Mouse (Mus musculus): ENCODE measurements around the gene Olfr1015. TPM values are rescaled to one million over a fixed set of nuclear protein-coding genes. Genes with fewer than 3 reads are reported as not detected.

The Olfr1015 gene
- not detected in 2 replicates for total RNA-seq (2021)
- long read RNA-seq, experiment 1, result 0 reads
- long read RNA-seq, experiment 2, result 0 reads

DNA sequence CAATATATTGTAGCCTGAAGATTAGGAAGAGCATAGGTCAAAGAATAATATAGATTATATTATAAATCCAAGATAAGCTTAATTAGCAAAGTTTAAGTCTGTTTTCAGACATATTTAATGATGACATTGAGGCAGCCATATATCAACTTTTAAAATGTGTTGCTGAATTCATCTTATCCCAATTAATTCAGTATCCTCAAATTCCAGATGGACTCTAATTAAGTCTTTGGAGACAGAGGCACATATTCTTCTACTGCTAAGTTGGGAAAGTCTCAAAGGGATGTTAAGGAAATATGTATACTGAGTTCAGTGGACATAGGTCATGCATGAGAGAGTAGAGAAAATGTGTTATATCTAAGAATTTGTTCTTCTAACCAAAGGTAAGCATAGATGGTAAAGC is at the start of gene Olfr1015:
Gene Olfr1015 (plus strand): TSS at position 301 of the 400 bp plus-strand sequence.
- DNase-seq, result no peak

GRCm38 (mm10) chr2:85753822-85754221 is 28.0 kb upstream of the Olfr1015 start:
- no peak for DNase-seq

- DNase-seq, result no peak
These were observed 19.2 kb upstream of the Olfr1015 start, which contains the start of gene Olfr1012 for GRCm38 (mm10) chr2:85762666-85763065. Gene Olfr1012 (minus strand): TSS chr2:85762766.

DNA sequence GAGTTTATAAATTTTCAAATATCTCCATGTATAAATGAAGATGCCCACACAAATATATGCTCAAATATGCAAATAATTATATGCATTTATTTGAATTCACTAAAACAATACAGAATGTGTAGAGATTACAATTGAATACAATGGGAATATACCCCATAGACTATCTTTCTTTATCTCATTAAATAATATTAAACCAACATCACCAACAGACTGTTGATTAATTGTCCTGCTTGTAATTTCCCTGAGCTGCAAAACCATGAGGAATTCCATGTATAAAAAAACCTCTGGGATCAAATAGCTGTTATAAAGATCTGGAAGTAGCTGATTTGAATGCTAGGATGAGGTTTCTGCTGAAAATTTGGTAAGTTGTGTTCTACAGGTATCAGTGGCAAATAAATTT is 15.0 kb upstream of the Olfr1015 start, which contains the start of gene Olfr1013:
Gene Olfr1013 (plus strand): TSS at position 301 of the 400 bp plus-strand sequence.
- no peak for DNase-seq

DNA sequence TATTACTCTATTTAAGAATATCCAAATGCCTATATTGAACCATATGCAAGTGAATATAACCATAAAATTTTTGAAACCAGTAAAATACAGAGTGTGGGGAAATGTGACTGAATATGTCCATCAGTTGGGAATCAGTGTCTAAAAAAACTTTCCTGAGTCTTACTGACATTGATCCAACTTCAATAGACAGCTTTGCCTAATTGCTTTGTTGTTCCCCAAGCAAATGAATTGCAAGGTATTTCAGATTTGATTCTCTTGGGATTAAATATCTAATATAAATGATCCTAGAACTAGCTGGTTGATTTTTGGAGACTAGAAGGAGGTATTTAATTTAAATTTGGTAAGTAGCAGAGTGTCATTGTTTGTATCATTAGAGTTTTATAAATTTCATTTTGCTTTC is 9.4 kb upstream of the Olfr1015 start, which contains the start of gene Olfr1014:
Gene Olfr1014 (plus strand): TSS at position 301 of the 400 bp plus-strand sequence.
- DNase-seq, result no peak

GRCm38 (mm10) chr2:85792331-85792730 is 10.5 kb downstream of the Olfr1015 start:
- no peak for DNase-seq

GRCm38 (mm10) chr2:85802444-85802843 is 20.6 kb downstream of the Olfr1015 start, which contains the start of gene Olfr1016:
Gene Olfr1016 (minus strand): TSS chr2:85802544.
- no peak for DNase-seq

- DNase-seq, result no peak
These were observed 22.7 kb downstream of the Olfr1015 start for GRCm38 (mm10) chr2:85804501-85804900.

DNA sequence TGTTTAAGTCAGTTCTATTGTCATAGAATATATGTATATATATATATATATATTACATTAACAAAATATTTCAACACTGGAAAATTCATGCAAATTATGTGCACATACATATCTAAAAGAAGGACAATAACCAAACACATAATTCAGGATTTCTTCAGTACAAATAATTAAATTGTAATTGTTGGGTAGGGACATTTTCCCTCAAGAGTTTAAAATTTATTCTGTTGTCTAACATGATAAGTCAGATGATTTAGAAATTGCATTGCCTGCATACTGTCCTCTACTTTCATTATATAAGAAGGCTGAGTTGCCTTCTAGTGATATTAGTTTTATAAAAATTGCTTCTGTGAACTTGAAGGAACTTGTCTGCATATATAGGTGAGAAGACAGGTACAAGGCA is 36.4 kb downstream of the Olfr1015 start, which contains the start of gene Olfr1018:
Gene Olfr1018 (plus strand): TSS at position 301 of the 400 bp plus-strand sequence.
- DNase-seq, result no peak

Other genes starting within 250 kb of the Olfr1015 start
- gene Olfr996, start 202.8 kb upstream of the Olfr1015 start, total RNA-seq (2021), result not detected in 2 replicates
- not detected in 2 replicates for gene Olfr998, start 193.1 kb upstream of the Olfr1015 start, total RNA-seq (2021)
- gene Olfr1000, start 170.1 kb upstream of the Olfr1015 start, total RNA-seq (2021), result not detected in 2 replicates
- not detected in 2 replicates for gene Olfr1002, start 131.3 kb upstream of the Olfr1015 start, total RNA-seq (2021)
- gene Olfr154, start 117.6 kb upstream of the Olfr1015 start, total RNA-seq (2021), result not detected in 2 replicates
- not detected in 2 replicates for gene Olfr1006, start 103.2 kb upstream of the Olfr1015 start, total RNA-seq (2021)
- not detected in 2 replicates for gene Olfr1008, start 92.6 kb upstream of the Olfr1015 start, total RNA-seq (2021)
- gene Olfr1009, start 66.6 kb upstream of the Olfr1015 start, total RNA-seq (2021), result 0.22 TPM in 1 of 2 replicates, not detected in the other
- gene Olfr1012, start 19.3 kb upstream of the Olfr1015 start, total RNA-seq (2021), result not detected in 2 replicates
- gene Olfr1013, start 14.9 kb upstream of the Olfr1015 start, total RNA-seq (2021), result 0.11 TPM in 1 of 2 replicates, not detected in the other
- gene Olfr1014, start 9.3 kb upstream of the Olfr1015 start, total RNA-seq (2021), result not detected in 2 replicates
- gene Olfr1016, start 20.5 kb downstream of the Olfr1015 start, total RNA-seq (2021), result not detected in 2 replicates
- not detected in 2 replicates for gene Olfr1018, start 36.5 kb downstream of the Olfr1015 start, total RNA-seq (2021)
- not detected in 2 replicates for gene Olfr1019, start 63.5 kb downstream of the Olfr1015 start, total RNA-seq (2021)
- gene Olfr1020, start 65.0 kb downstream of the Olfr1015 start, total RNA-seq (2021), result not detected in 2 replicates
- gene Olfr1022, start 86.6 kb downstream of the Olfr1015 start, total RNA-seq (2021), result not detected in 2 replicates
- gene Olfr1023, start 103.6 kb downstream of the Olfr1015 start, total RNA-seq (2021), result not detected in 2 replicates
- not detected in 2 replicates for gene Olfr1024, start 123.0 kb downstream of the Olfr1015 start, total RNA-seq (2021)
- not detected in 2 replicates for gene Olfr1025-ps1, start 133.2 kb downstream of the Olfr1015 start, total RNA-seq (2021)
- not detected in 2 replicates for gene Olfr1026, start 139.5 kb downstream of the Olfr1015 start, total RNA-seq (2021)
- gene Olfr1028, start 168.4 kb downstream of the Olfr1015 start, total RNA-seq (2021), result not detected in 2 replicates
- not detected in 2 replicates for gene Olfr1029, start 191.9 kb downstream of the Olfr1015 start, total RNA-seq (2021)
- gene Olfr1030, start 197.3 kb downstream of the Olfr1015 start, total RNA-seq (2021), result not detected in 2 replicates
- not detected in 2 replicates for gene Olfr1031, start 208.3 kb downstream of the Olfr1015 start, total RNA-seq (2021)
- gene Olfr1032, start 223.5 kb downstream of the Olfr1015 start, total RNA-seq (2021), result not detected in 2 replicates
- gene Olfr1033, start 238.6 kb downstream of the Olfr1015 start, total RNA-seq (2021), result 3.3 and 6.6 TPM in 2 replicates

Measured in adrenal gland, postnatal 14 days (tissue).